Mouse (Mus musculus) frontal cortex, postnatal 10 days (tissue): ENCODE data around the gene G6pc2.

Experiments
- DNase-seq, 2 experiments: peaks; one replicate each; pipeline ENCODE4 v3.0.0; 2022; ENCODE audit warnings: low spot score in 2 of 2, mixed read lengths in 1 of 2

G6pc2 gene

DNA sequence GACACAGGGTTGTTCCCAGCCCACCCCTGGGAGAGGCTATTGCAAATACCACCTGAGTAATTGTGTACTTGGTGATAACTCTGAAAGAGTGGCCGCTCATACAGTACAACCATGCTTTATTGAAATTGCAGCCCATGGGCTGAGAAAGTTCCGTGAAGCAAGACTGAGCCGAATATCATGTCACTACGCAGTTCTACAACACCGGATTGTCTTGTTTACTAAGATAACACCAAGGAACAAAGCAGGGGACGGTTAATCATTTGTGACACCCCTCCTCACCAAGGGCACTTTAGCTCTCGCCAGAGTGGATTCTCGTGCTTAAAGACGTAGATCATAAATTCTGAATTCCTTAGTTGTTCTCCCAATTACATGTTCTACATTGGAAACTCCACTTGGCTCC, 28.4 kb downstream of the G6pc2 start:
- DNase-seq: no peak

DNA sequence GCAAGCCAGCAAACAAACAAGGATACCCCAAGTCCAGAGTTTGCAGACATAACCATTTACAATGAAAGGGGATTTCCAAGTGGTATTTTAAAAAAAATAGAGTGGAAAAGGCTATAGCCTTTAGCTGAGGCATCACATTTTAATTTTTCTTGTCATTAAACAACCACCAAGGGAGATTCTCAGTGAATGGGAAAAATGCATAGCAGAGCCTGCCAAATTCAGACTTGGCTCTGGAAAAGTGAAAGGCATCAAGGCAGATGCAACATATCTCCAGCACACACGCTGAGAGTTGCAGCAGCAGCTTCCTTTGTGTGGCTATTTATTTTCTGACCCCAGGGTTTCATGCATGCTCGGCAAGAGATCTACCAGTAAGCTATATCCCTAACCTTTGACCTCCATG, 34.1 kb downstream of the G6pc2 start:
- no peak for DNase-seq

DNA sequence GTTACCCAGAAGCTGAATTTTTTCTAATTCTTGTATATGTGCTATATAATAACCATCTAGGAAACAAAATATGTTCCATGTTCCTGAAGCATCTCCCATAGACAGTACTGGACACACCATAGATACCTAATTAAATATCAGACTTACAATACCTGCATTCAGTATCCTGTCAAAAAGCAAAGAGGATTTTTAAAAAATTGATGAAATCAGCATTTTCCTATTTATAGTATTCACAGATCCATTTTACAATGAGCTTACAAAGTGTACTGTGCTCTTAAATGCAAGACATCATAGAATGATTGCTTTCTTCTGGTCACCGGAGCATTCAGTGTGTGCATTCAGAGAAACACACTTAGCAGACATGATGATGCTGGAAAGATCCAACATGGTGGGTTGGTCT, 36.2 kb downstream of the G6pc2 start:
- no peak for DNase-seq

DNA sequence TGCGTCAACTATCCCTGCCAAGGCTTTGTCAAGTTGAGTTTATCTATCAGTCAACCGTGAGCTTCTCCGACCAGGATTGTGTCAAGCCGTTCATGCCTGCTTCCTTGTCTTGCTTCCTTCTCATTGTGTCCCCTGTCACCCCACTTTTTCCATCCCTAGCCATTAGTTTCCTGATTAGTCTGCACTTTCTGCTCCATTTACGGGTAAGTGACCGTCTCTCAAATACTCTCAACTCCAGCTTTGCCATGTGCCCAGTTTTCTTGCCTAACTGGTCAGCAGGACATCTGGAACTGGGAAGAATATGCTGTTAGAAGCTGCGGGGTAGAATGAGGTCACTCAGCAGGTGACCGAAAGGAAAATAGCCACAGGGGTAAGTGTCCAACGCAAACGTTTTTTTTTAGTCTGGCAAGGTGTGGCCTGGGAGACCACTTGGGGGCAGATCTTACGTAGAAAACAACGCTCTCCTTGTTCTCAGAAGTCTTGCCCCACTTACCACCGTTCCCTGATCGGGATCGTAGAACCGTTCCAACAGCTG, 37.4 kb downstream of the G6pc2 start:
- no peak for DNase-seq

DNA sequence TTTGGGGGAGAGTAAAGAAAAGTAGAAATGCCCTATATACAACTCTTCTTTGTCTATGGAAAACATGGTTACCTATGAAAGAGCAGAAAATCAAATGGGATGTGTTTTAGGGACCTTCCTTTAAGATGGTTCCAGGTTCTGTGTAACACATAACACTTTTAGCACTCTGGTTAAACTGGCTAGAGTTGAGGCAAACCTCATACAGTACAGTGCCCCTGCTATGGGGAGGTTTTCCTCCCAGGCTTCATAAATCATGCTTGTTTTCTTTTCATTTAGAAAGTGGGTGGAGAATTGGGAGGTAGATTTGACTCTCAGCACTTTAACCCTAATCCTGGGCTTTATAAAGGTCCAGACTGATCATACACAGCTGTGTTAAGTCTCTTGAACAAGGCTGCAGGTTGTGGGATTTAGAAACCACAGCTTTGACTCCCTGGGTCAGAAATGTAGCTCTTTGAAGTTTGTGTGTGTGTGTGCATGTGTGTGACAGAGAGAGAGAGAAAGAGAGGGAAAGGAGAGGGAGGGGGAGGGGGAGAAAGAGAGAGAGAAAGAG, 53.3 kb downstream of the G6pc2 start:
- DNase-seq: no peak

DNA sequence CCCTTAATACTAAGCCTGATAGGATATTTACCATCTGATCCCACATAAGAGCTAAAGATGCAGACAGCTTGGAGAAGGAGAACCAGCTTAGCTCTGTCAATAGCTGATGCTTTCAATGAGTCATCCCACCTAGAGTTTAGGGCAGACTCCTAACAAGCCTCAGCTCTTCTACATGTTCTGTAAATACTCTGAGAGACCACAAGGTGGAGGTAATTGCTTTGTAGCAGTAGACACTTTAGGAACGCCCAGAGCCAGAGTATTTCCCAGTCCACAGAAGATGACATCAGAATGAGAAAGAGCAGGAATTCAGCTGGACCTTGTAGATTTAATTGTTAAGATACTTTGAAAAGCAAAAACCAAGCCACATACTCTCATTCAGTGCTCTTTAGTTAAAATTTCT, 65.0 kb downstream of the G6pc2 start:
- DNase-seq: no peak
